ENCODE assay signal across 8 mouse cellular contexts in genomic region chr13:8203477-8203813, GRCm38 (mm10). TPM values are rescaled to one million over a fixed set of nuclear protein-coding genes. Genes with fewer than 3 reads are reported as not detected.
A peak's percentile ranks its signal among the peaks of the same experiment; 100 is the strongest.
DNase-seq lines count a peak whose midpoint lies in the region; ATAC-seq lines count a peak whose summit lies in the region.
"Had no signal": no experiment of that assay in that cellular context is flagged by ENCODE, and none has a peak within 500 bp of the region (broad histone marks: within the 10 kb centered on the region; RNA-seq: fewer than 3 reads in every experiment).

No protein-coding gene starts in this region.

- no peaks in the 10 kb centered on the region for H3K9me3 ChIP-seq in embryonic facial prominence, embryonic 15.5 days (replicated peaks)
- H3K9me3 ChIP-seq in hindbrain, embryonic 16.5 days (ENCODE audit: control insufficient read depth, low read length) = no peaks in the 10 kb centered on the region
- no peaks in the 10 kb centered on the region for H3K9me3 ChIP-seq in neural tube, embryonic 14.5 days (ENCODE audit: control insufficient read depth, low read length)

- no peaks in the 10 kb centered on the region for H3K36me3 ChIP-seq in embryonic facial prominence, embryonic 15.5 days
- H3K36me3 ChIP-seq in hindbrain, embryonic 16.5 days (ENCODE audit: control insufficient read depth, insufficient read depth, low read length) = no peaks in the 10 kb centered on the region
- H3K36me3 ChIP-seq in neural tube, embryonic 14.5 days (ENCODE audit: control insufficient read depth, insufficient read depth, low read length) = no peaks in the 10 kb centered on the region

- 3% methylated on average over 4 of the region's 4 CpGs for WGBS in embryonic facial prominence, embryonic 15.5 days
- WGBS in hindbrain, embryonic 16.5 days = 1% methylated on average over 4 of the region's 4 CpGs
- 0% methylated on average over 4 of the region's 4 CpGs for WGBS in neural tube, embryonic 14.5 days

- ATAC-seq in embryonic facial prominence, embryonic 15.5 days (ENCODE audit: insufficient number of reproducible peaks, low FRiP score, low TSS enrichment, low read depth) = no peak
- ATAC-seq in hindbrain, embryonic 16.5 days = peak; percentile 74
- peak; percentile 59; the same call in 1 of the 2 replicates for ATAC-seq in neural tube, embryonic 14.5 days (ENCODE audit: low read depth)

- peaks cover 19% of the 10 kb centered on the region for H3K27me3 ChIP-seq in embryonic facial prominence, embryonic 15.5 days
- H3K27me3 ChIP-seq in hindbrain, embryonic 16.5 days (replicated peaks; ENCODE audit: control insufficient read depth, insufficient read depth, low read length) = no peaks in the 10 kb centered on the region
- no peaks in the 10 kb centered on the region for H3K27me3 ChIP-seq in neural tube, embryonic 14.5 days (ENCODE audit: control insufficient read depth, insufficient read depth, low read length)

- H3K4me2 ChIP-seq in embryonic facial prominence, embryonic 15.5 days (replicated peaks) = peak overlapping the region; percentile 61
- H3K4me2 ChIP-seq in hindbrain, embryonic 16.5 days (ENCODE audit: low read length) = peak overlapping the region; percentile 94
- H3K4me2 ChIP-seq in neural tube, embryonic 14.5 days (ENCODE audit: low read depth, low read length) = peak overlapping the region; percentile 96

- peak; percentile 10 to 20 for DNase-seq in layer of hippocampus, postnatal 10 days (ENCODE audit: low spot score in 2 of 2)
- DNase-seq in layer of hippocampus, adult 9-10 months (ENCODE audit: low spot score) = no peak
- DNase-seq in testis, postnatal 14 days (ENCODE audit: low spot score) = no peak
- DNase-seq in MN1 (ENCODE audit: low spot score) = no peak

- H3K27ac ChIP-seq in embryonic facial prominence, embryonic 15.5 days (replicated peaks) = no peak overlapping the region
- 0 out of 2 replicates have a peak overlapping the region, but pooled peaks have one; percentile 59 for H3K27ac ChIP-seq in hindbrain, embryonic 16.5 days (ENCODE audit: low read depth, low read length)
- peak overlapping the region; percentile 44; the same call in 1 of the 2 replicates for H3K27ac ChIP-seq in neural tube, embryonic 14.5 days (ENCODE audit: low read depth, low read length)

- H3K4me1 ChIP-seq in embryonic facial prominence, embryonic 15.5 days = peaks cover 6% of the 10 kb centered on the region; the same call in 1 of the 2 replicates
- H3K4me1 ChIP-seq in hindbrain, embryonic 16.5 days (ENCODE audit: control insufficient read depth, insufficient read depth, low read depth, low read length) = peaks cover 3% of the 10 kb centered on the region
- H3K4me1 ChIP-seq in neural tube, embryonic 14.5 days (ENCODE audit: control insufficient read depth, insufficient read depth, low read length) = no peaks in the 10 kb centered on the region

- peak overlapping the region; percentile 38 for H3K4me3 ChIP-seq in embryonic facial prominence, embryonic 15.5 days (replicated peaks)
- peak overlapping the region; percentile 59 for H3K4me3 ChIP-seq in hindbrain, embryonic 16.5 days (ENCODE audit: low read length)
- peak overlapping the region; percentile 48 for H3K4me3 ChIP-seq in neural tube, embryonic 14.5 days (ENCODE audit: low read depth, low read length)
- H3K4me3 ChIP-seq: myocyte had no signal

- H3K9ac ChIP-seq in embryonic facial prominence, embryonic 15.5 days = no peak overlapping the region
- H3K9ac ChIP-seq in hindbrain, embryonic 16.5 days (ENCODE audit: low read depth, low read length) = peak overlapping the region; percentile 68
- H3K9ac ChIP-seq in neural tube, embryonic 14.5 days (replicated peaks; ENCODE audit: low read depth, low read length) = peak overlapping the region; percentile 65

RNA-seq across cellular contexts. Expression of gene Adarb2, which starts 0.8 kb away (rescaled TPM):
- 10 to 100 TPM; 26.1 to 26.2 TPM for total RNA-seq in layer of hippocampus, postnatal 10 days (2021)
- 1.5 and 1.6 TPM in 2 replicates for polyA plus RNA-seq in embryonic facial prominence, embryonic 15.5 days (2015; fragmentation: Nextera tagmentation; extraction: Ambion mirVana)
- polyA plus RNA-seq in hindbrain, embryonic 16.5 days (2015; fragmentation: Nextera tagmentation; extraction: Ambion mirVana) = 25.2 and 25.3 TPM in 2 replicates
- polyA plus RNA-seq in neural tube, embryonic 14.5 days (2014; fragmentation: Nextera tagmentation; extraction: Ambion mirVana) = 30.1 and 36.7 TPM in 2 replicates
- polyA plus RNA-seq: myocyte had no signal

Comparison
In these comparisons a context has a peak if more than half of its experiments do, and no peak if none do; other contexts are left out.
1. DNase-seq: peak in layer of hippocampus, postnatal 10 days (2 of 2); none in layer of hippocampus, adult 9-10 months (single experiment), testis, postnatal 14 days (single experiment) and MN1 (single experiment).
2. RNA of gene Adarb2, which starts 0.8 kb away (polyA plus RNA-seq): 30.1 to 36.7 TPM in neural tube, embryonic 14.5 days and 25.2 to 25.3 TPM in hindbrain, embryonic 16.5 days; 1.5 to 1.6 TPM in embryonic facial prominence, embryonic 15.5 days; every median in the first group is over 10 times any median in the second.
3. Peak in every context shown above with its lines, with median percentiles within 50 percentile points of each other: H3K4me2 ChIP-seq and H3K4me3 ChIP-seq.